Mouse (Mus musculus): ENCODE measurements around the gene Creb3l1. TPM values are rescaled to one million over a fixed set of nuclear protein-coding genes. Genes with fewer than 3 reads are reported as not detected.

Gene Creb3l1
- polyA plus RNA-seq, 1 experiment from 2014 or later = 10.9 TPM

DNA sequence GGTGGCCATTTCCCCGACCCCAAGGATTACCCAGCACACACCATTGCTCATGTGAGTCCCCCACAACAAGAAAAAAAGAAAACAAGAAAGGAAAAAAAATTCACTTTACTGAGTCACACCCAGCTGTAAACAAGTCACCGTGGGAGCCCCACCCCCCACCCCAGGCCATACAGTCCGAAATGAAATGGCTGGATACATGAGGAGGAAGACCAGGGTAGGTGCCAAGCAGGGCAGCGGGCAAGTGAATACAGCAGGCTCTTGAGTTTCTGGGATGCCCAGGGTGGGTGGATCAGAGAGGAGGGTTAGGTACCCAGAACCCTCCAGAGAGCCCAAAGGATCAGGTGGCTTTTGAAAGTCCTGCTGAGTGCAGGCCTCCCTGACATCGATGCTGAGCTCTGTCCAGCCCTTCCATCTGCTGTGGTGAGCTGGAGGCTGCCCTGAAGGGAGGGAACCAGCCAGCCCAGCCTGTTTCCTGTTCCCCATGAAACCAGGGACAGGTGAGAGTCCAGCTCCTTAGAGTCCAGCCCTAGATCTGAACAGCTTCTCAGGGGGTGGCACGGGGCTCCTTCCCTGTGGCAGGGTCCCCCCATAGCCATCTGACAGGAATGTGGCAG is 91.5 kb downstream of the Creb3l1 start:
- Histone ChIP-seq H3K27ac (peak overlapping the region; percentile 99), H3K36me3 (peaks cover 50% of the 10 kb centered on the region), H3K9me3 (no peaks in the 10 kb centered on the region), H3K4me2 (replicated peaks) (peak overlapping the region; percentile 86), H3K4me1 (peaks cover 45% of the 10 kb centered on the region), H3K4me3 (peak overlapping the region; percentile 94; the same call in 1 of the 2 replicates), H3K27me3 (no peaks in the 10 kb centered on the region), H3K9ac (peak overlapping the region; percentile 99)
- no peak for ATAC-seq (ENCODE audit: low FRiP score, low read depth)
- WGBS = 9% methylated on average over 6 of the region's 6 CpGs

Small RNA genes within 50 kb of the gene (microRNA-seq; reads per million reads assigned to microRNA genes)
- gene Mir6999 = not detected

Other genes with a start within 250 kb of the Creb3l1 start
- gene Chrm4, start 97.3 kb downstream of the Creb3l1 start, polyA plus RNA-seq (2015; fragmentation: Nextera tagmentation; extraction: Ambion mirVana) = 0.38 and 0.78 TPM in 2 replicates
- 1,939 and 1,982 TPM in 2 replicates for gene Mdk, start 92.2 kb downstream of the Creb3l1 start, polyA plus RNA-seq (2015; fragmentation: Nextera tagmentation; extraction: Ambion mirVana)
- gene Gm9821, start 78.8 kb downstream of the Creb3l1 start, polyA plus RNA-seq (2015; fragmentation: Nextera tagmentation; extraction: Ambion mirVana) = 0.27 and 0.61 TPM in 2 replicates
- 33.0 and 34.0 TPM in 2 replicates for gene Dgkz, start 48.6 kb downstream of the Creb3l1 start, polyA plus RNA-seq (2015; fragmentation: Nextera tagmentation; extraction: Ambion mirVana)
- gene Phf21a, start 68.6 kb upstream of the Creb3l1 start, polyA plus RNA-seq (2015; fragmentation: Nextera tagmentation; extraction: Ambion mirVana) = 38.9 and 46.8 TPM in 2 replicates

Measured in limb, embryonic 13.5 days (tissue).